Mouse (Mus musculus): ENCODE measurements around the gene Kcnf1. TPM values are rescaled to one million over a fixed set of nuclear protein-coding genes. Genes with fewer than 3 reads are reported as not detected.
A peak's percentile ranks its signal among the peaks of the same experiment; 100 is the strongest.

The Kcnf1 gene
- 10 to 100 TPM; 36.5 to 36.8 TPM for total RNA-seq (2021)
- long read RNA-seq, experiment 1, full-length matches to known transcripts: 31 of 31 reads
- long read RNA-seq, experiment 1, partial matches to known transcripts: 0 of 31 reads
- long read RNA-seq, experiment 1, other reads (novel, unspliced or antisense): 0 of 31 reads
- long read RNA-seq, experiment 2, full-length matches to known transcripts: 39 of 40 reads
- long read RNA-seq, experiment 2, partial matches to known transcripts: 0 of 40 reads
- long read RNA-seq, experiment 2, other reads (novel, unspliced or antisense): 1 of 40 reads

GRCm38 (mm10) chr12:17176757-17177092 lies at the start of gene Kcnf1:
TSS of gene Kcnf1 (minus strand) at chr12:17176888.
- Histone ChIP-seq H3K4me3 (peak within 1 kb of the TSS; percentile 76), H3K27ac (peak within 1 kb of the TSS; percentile 90)
- no peak for DNase-seq (ENCODE audit: low spot score in 2 of 2)
- TF ChIP-seq CTCF (conservative IDR thresholded peaks at IDR 0.05): no peak

- no peak for TF ChIP-seq CTCF (conservative IDR thresholded peaks at IDR 0.05)
- H3K27ac ChIP-seq: peak overlapping the region; percentile 88; the same call in 1 of the 2 replicates
- no peak for DNase-seq (ENCODE audit: low spot score in 2 of 2)
- H3K4me3 ChIP-seq: no peak overlapping the region
These were observed 48.3 kb upstream of the Kcnf1 start for GRCm38 (mm10) chr12:17225012-17225411.

DNA sequence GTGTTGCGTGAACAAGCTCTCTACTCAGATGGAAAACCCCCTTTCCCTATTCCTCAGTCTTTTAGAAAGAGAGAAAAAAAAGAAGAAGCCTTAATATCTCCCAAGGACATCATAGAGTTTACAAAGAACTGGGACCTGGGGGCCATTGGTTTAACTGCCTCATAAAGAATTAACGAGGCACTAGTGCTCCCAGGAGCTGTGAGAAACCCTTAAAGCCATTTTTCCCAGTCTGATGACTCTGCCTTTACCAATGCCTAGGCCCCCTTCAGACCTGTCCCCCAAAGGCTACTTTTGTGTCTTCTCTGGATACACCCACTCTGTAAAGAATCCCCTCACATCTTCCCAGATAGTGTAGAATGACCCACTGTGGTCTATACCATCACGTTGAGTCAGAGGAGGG lies 46.4 kb upstream of the Kcnf1 start:
- no peak for DNase-seq (ENCODE audit: low spot score in 2 of 2)
- Histone ChIP-seq H3K27ac (no peak overlapping the region), H3K4me3 (no peak overlapping the region)
- TF ChIP-seq CTCF (conservative IDR thresholded peaks at IDR 0.05): no peak

DNA sequence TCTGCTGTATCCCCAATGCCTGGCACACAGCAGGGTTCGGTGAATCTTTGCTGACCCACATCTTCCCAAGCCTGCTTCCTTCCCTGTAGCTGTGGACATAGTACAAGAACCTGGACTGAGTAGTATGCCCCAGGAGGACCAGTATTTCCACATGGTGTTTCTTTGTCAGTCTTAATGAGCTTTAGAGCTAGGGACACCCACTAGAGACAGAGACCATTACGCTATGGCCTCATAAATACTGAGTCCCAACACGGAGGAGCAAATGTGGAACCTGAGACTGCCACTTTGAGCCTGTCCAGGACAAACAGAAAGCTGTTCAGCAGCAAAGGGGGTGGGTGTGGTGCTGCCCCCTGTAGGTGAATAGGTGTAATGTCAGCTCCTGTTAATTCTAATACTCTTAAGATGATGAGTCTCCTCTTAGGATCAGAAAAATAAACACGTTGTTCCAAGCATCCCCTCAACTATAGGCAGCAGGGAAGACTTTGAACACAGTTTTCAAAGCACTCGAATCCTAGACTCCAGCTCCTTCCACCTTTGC lies 45.3 kb upstream of the Kcnf1 start:
- H3K27ac ChIP-seq: no peak overlapping the region
- DNase-seq (ENCODE audit: low spot score in 2 of 2): no peak
- TF ChIP-seq CTCF (conservative IDR thresholded peaks at IDR 0.05): peak; percentile 82
- no peak overlapping the region for H3K4me3 ChIP-seq

DNA sequence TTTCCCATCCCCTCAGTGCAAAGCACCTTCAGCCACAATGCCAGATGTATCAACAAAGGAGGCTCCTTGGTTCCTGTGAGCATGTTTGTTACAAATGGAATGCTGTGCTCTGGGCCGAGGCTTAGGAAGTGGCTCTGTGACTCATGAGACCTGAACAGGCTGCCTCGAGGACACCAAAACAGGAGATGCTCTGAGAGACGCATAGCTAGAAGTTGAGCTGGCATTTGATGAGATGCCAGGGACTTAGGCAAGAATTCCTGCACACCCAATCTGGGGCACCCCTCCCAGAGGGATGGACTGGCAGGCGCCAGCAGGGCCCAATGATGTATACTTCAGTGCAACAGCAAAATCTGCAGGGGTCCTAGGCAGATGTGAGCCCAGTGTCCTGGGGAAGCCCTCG lies 43.9 kb upstream of the Kcnf1 start:
- H3K4me3 ChIP-seq: no peak overlapping the region
- no peak for TF ChIP-seq CTCF (conservative IDR thresholded peaks at IDR 0.05)
- no peak for DNase-seq (ENCODE audit: low spot score in 2 of 2)
- H3K27ac ChIP-seq: no peak overlapping the region

- no peak for DNase-seq (ENCODE audit: low spot score in 2 of 2)
- no peak for TF ChIP-seq CTCF (conservative IDR thresholded peaks at IDR 0.05)
- H3K27ac ChIP-seq: no peak overlapping the region
- no peak overlapping the region for H3K4me3 ChIP-seq
These were observed 42.4 kb upstream of the Kcnf1 start for GRCm38 (mm10) chr12:17219107-17219506.

DNA sequence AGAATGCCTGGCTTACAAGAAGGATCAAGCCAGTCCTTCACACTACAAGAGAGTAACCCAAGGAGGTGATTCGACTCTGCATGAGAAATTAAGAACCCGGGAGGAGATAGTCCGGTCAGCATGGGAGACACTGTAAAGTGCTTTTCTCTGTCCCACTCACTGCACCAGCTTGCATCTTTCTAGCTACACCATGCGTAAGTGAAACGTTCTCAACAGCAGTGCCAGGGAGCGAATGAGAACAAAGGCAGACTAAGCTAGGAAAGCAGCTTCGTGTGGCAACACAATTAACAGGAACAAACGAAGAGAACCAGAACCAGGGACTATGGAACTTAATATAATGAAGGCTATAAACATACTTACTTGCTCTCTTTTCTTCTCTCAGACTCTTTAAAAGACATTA lies 41.7 kb upstream of the Kcnf1 start:
- no peak overlapping the region for H3K4me3 ChIP-seq
- DNase-seq (ENCODE audit: low spot score in 2 of 2): no peak
- H3K27ac ChIP-seq: no peak overlapping the region
- no peak for TF ChIP-seq CTCF (conservative IDR thresholded peaks at IDR 0.05)

DNA sequence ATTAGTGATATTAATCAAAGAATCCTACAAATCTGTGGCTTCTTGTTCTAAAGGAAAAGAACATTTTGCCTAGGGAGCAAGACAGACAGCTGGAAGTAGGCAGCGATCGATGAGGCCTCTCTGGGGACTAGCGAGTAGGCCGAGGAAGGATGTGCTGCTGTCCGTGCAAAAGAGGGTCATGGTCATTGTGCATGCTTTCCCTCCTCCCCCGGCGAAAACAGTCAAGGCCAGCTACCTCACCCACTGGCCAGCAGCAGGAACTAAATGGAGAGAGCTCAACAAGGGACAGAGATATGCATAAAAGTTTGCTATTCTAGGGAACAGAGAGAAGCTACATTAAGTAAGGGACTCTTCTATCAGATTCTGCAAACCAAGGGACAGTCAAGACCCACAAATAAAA lies 39.1 kb upstream of the Kcnf1 start:
- DNase-seq (ENCODE audit: low spot score in 2 of 2): no peak
- H3K27ac ChIP-seq: no peak overlapping the region
- no peak overlapping the region for H3K4me3 ChIP-seq
- no peak for TF ChIP-seq CTCF (conservative IDR thresholded peaks at IDR 0.05)

DNA sequence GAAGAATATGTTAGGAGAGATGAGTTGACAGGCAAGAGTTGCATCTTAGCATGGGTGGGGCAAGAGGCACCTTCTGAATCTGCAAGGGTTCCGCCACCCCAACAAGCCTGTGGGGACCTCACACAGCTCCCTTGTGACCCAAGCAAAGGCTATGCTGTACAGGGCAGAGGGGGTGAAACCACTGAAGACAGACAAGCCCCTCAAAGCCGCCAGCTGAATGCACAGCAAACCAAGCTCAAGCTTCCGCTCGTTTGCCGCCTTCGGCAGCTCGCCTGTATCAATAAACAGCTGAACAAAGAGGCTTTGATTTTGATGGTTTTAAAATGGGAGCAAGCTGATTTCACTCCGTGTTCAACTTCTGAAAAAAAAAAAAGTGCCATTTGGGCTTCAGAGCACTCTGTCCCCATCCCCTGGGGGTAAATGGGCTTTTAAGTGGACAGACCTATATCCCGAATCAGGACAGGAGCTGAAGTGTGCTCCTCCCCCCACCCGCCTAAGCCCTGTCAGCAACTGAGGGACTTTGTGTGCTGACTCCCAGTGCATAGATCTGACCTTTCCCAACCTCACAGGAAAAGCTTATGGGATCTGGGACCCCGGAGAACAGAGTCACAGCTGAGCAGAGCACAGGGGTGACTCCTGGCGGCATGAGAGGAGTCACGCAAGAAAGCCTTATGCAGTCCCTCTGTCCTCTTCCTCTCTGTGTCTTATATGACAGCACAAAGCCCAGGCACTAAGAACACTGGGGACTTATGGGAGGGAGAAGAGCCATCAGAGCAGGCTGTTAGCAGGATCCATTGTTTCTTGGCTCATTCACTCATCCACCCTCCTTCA lies 26.0 kb upstream of the Kcnf1 start:
- Histone ChIP-seq H3K4me3 (no peak overlapping the region), H3K27ac (0 out of 2 replicates have a peak overlapping the region, but pooled peaks have one; percentile 7)
- no peak for DNase-seq (ENCODE audit: low spot score in 2 of 2)
- TF ChIP-seq CTCF (conservative IDR thresholded peaks at IDR 0.05): 0 out of 2 replicates have a peak, but pooled peaks have one; percentile 17

DNA sequence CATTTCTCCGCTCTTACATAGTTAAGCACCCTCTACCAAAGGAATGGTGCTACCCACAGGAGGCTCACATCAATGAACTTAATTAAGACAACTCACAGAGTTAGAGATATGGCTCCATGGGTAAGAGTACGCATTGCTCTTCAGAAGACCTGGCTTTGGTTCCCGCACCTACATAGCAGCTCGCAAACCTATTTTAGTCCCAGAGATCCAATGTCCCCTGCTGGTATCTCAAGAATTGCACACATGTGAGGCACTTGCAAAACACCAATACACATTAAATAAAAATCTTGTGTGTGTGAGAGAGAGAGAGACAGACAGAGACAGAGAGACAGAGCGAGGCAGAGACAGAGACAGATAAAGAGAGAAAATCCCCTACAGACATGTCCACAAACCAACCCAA lies 21.9 kb upstream of the Kcnf1 start:
- no peak for DNase-seq (ENCODE audit: low spot score in 2 of 2)
- TF ChIP-seq CTCF (conservative IDR thresholded peaks at IDR 0.05): no peak

GRCm38 (mm10) chr12:17194140-17194539 lies 17.5 kb upstream of the Kcnf1 start:
- no peak for TF ChIP-seq CTCF (conservative IDR thresholded peaks at IDR 0.05)
- Histone ChIP-seq H3K27ac (no peak overlapping the region), H3K4me3 (no peak overlapping the region)
- peak in 1 of 2 experiments; percentile 16 for DNase-seq (ENCODE audit: low spot score in 2 of 2)

More for the DNA sequence above, 21.9 kb upstream of the Kcnf1 start:
- Histone ChIP-seq H3K27ac (no peak overlapping the region), H3K4me3 (no peak overlapping the region)

- no peak for DNase-seq (ENCODE audit: low spot score in 2 of 2)
- TF ChIP-seq CTCF (conservative IDR thresholded peaks at IDR 0.05): no peak
- no peak overlapping the region for H3K4me3 ChIP-seq
- no peak overlapping the region for H3K27ac ChIP-seq
These were observed 16.6 kb upstream of the Kcnf1 start for GRCm38 (mm10) chr12:17193311-17193710.

DNA sequence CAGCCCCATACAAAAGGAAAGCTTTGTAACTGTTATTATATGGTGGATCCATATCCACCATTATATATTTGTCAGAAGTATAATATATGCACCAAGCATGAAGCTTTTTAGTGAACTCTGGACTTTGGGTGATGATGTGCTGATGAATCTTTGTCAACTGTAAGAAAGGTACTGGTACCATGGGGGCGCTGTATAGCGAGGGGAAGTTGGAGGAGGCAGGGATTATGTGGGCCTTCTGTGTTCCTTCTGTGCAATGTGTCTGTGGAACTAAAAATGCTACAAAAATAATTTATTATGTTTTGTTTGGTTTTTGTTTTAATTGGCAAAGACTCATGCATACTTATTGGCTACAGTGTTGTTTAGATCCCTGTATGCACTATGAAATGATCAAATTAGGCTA lies 16.2 kb upstream of the Kcnf1 start:
- H3K4me3 ChIP-seq: no peak overlapping the region
- peak in 1 of 2 experiments; percentile 26 for DNase-seq (ENCODE audit: low spot score in 2 of 2)
- no peak overlapping the region for H3K27ac ChIP-seq
- TF ChIP-seq CTCF (conservative IDR thresholded peaks at IDR 0.05): peak; percentile 60

Measured in layer of hippocampus, adult 2 months (tissue).